Mouse (Mus musculus) megakaryocyte, embryonic 14.5 days (primary cell): Measurements from ENCODE around the gene Srek1ip1. TPM values are rescaled to one million over a fixed set of nuclear protein-coding genes. Genes with fewer than 3 reads are reported as not detected.

Experiments
- H3K27me3 ChIP-seq: replicated peaks from 2 replicates; pipeline ENCODE3; 2012; ENCODE audit warnings: inconsistent platforms
- H3K36me3 ChIP-seq: replicated peaks from 2 replicates; pipeline ENCODE3; 2012; ENCODE audit warnings: low read length, inconsistent platforms, mixed read lengths
- H3K4me1 ChIP-seq: 2 replicates; pipeline ENCODE4 v1.6.1; 2012; ENCODE audit warnings: inconsistent platforms
- H3K4me3 ChIP-seq: replicated peaks from 2 replicates; pipeline ENCODE3; 2012; ENCODE audit warnings: moderate library complexity, mild to moderate bottlenecking, inconsistent platforms
- H3K9me3 ChIP-seq: 2 replicates; pipeline ENCODE4 v1.6.1; 2012; ENCODE audit warnings: inconsistent platforms
- FLI1 ChIP-seq: IDR thresholded peaks from 2 replicates; pipeline ENCODE4 v1.6.1; 2012; ENCODE audit warnings: low read length, inconsistent platforms, mixed read lengths
- GATA1 ChIP-seq: IDR thresholded peaks from 3 replicates; pipeline ENCODE4 v1.6.1; 2012; ENCODE audit warnings: mixed read lengths, low read length, inconsistent platforms, borderline replicate concordance
- polyA plus RNA-seq: library from polyadenylated mRNA; stranded (reverse); fragments of >175 nt; gene quantifications from 2 replicates; pipeline ENCODE4 v1.2.3, GENCODE M21; 2012; ENCODE audit warnings: low replicate concordance; ENCODE audit not compliant: insufficient read depth

Gene Srek1ip1
- polyA plus RNA-seq, 1 experiment: 2.8 TPM

- Histone ChIP-seq H3K27me3 (peaks cover 4% of the 10 kb centered on the region), H3K4me1 (no peaks in the 10 kb centered on the region), H3K9me3 (no peaks in the 10 kb centered on the region), H3K4me3 (peak overlapping the region; percentile 40), H3K36me3 (no peaks in the 10 kb centered on the region)
- TF ChIP-seq GATA1 (no peak), FLI1 (no peak)
Measured at GRCm38 (mm10) chr13:104886308-104887032, 94.2 kb downstream of the Srek1ip1 start.

Other genes starting within 250 kb of the Srek1ip1 start
- 3.6 TPM in 1 of 2 replicates, not detected in the other for gene Cwc27, start 24.7 kb downstream of the Srek1ip1 start, polyA plus RNA-seq
- gene Shisal2b, start 71.4 kb downstream of the Srek1ip1 start, polyA plus RNA-seq: not detected in 2 replicates